Mouse (Mus musculus): Measurements from ENCODE around the gene Olfr128. TPM values are rescaled to one million over a fixed set of nuclear protein-coding genes. Genes with fewer than 3 reads are reported as not detected.

Olfr128 gene
- polyA plus RNA-seq (2014; fragmentation: Illumina TruSeq; extraction: RNeasy Lipid Tissue Mini Kit (QIAGEN cat#74804); ENCODE audit: low read depth, low replicate concordance) = not detected

GRCm38 (mm10) chr17:37920248-37920647 lies at the start of gene Olfr128:
Gene Olfr128 (plus strand): TSS chr17:37920548.

DNA sequence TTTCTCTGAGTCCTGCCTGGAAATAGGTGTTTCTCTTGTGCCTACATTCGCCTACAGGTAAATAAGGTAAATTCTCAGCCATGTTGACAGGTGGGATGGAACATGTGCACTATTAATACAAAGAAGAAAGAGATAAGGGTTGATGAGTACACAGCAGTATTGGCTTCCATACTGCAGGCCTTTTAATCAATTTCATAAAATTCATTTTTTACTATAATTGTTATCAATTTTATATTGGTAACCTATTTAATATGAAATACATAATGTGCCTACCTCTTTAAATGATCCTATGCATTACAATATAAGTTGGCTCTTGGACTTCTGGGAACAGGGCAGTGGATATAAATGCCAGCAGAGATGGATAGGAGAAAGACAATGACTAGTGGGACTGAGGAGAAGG lies 20.2 kb upstream of the Olfr128 start, which contains the start of gene Olfr127:
Olfr127 (plus strand) TSS at position 301 of the 400 bp plus-strand sequence.

DNA sequence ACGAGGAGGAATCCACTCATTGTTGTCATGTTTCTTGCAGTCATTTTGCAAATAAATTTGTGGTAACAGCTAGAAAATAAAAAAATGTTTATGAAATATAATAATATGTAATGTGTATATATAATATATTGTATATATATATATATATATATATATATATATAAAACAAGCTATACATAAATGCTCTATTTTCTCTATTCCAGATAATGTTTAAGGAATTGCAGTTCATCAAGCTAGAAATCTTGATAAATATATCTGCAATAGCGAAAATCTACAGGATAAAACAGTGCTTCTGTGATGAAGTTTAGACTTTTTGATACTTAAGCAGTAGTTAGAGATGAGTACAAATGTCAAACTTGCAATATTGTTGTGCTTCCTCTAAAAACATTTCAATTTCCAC lies 32.6 kb downstream of the Olfr128 start, which contains the start of gene Olfr761:
Olfr761 (minus strand) TSS at position 101 of the 400 bp plus-strand sequence.

Other genes with a start within 250 kb of the Olfr128 start
- gene Olfr119, start 224.0 kb upstream of the Olfr128 start, polyA plus RNA-seq (2014; fragmentation: Illumina TruSeq; extraction: RNeasy Lipid Tissue Mini Kit (QIAGEN cat#74804); ENCODE audit: low read depth, low replicate concordance) = not detected
- not detected for gene Olfr120, start 198.7 kb upstream of the Olfr128 start, polyA plus RNA-seq (2014; fragmentation: Illumina TruSeq; extraction: RNeasy Lipid Tissue Mini Kit (QIAGEN cat#74804); ENCODE audit: low read depth, low replicate concordance)
- gene Olfr121, start 171.7 kb upstream of the Olfr128 start, polyA plus RNA-seq (2014; fragmentation: Illumina TruSeq; extraction: RNeasy Lipid Tissue Mini Kit (QIAGEN cat#74804); ENCODE audit: low read depth, low replicate concordance) = not detected
- gene Olfr122, start 151.9 kb upstream of the Olfr128 start, polyA plus RNA-seq (2014; fragmentation: Illumina TruSeq; extraction: RNeasy Lipid Tissue Mini Kit (QIAGEN cat#74804); ENCODE audit: low read depth, low replicate concordance) = not detected
- gene Olfr123, start 127.0 kb upstream of the Olfr128 start, polyA plus RNA-seq (2014; fragmentation: Illumina TruSeq; extraction: RNeasy Lipid Tissue Mini Kit (QIAGEN cat#74804); ENCODE audit: low read depth, low replicate concordance) = not detected
- gene Olfr124, start 120.7 kb upstream of the Olfr128 start, polyA plus RNA-seq (2014; fragmentation: Illumina TruSeq; extraction: RNeasy Lipid Tissue Mini Kit (QIAGEN cat#74804); ENCODE audit: low read depth, low replicate concordance) = not detected
- not detected for gene Olfr125, start 87.6 kb upstream of the Olfr128 start, polyA plus RNA-seq (2014; fragmentation: Illumina TruSeq; extraction: RNeasy Lipid Tissue Mini Kit (QIAGEN cat#74804); ENCODE audit: low read depth, low replicate concordance)
- not detected for gene Olfr126, start 73.1 kb upstream of the Olfr128 start, polyA plus RNA-seq (2014; fragmentation: Illumina TruSeq; extraction: RNeasy Lipid Tissue Mini Kit (QIAGEN cat#74804); ENCODE audit: low read depth, low replicate concordance)
- gene Olfr127, start 20.1 kb upstream of the Olfr128 start, polyA plus RNA-seq (2014; fragmentation: Illumina TruSeq; extraction: RNeasy Lipid Tissue Mini Kit (QIAGEN cat#74804); ENCODE audit: low read depth, low replicate concordance) = not detected
- gene Olfr761, start 32.5 kb downstream of the Olfr128 start, polyA plus RNA-seq (2014; fragmentation: Illumina TruSeq; extraction: RNeasy Lipid Tissue Mini Kit (QIAGEN cat#74804); ENCODE audit: low read depth, low replicate concordance) = not detected
- not detected for gene Olfr129, start 139.5 kb downstream of the Olfr128 start, polyA plus RNA-seq (2014; fragmentation: Illumina TruSeq; extraction: RNeasy Lipid Tissue Mini Kit (QIAGEN cat#74804); ENCODE audit: low read depth, low replicate concordance)
- not detected for gene Olfr130, start 143.4 kb downstream of the Olfr128 start, polyA plus RNA-seq (2014; fragmentation: Illumina TruSeq; extraction: RNeasy Lipid Tissue Mini Kit (QIAGEN cat#74804); ENCODE audit: low read depth, low replicate concordance)
- gene Olfr131, start 168.1 kb downstream of the Olfr128 start, polyA plus RNA-seq (2014; fragmentation: Illumina TruSeq; extraction: RNeasy Lipid Tissue Mini Kit (QIAGEN cat#74804); ENCODE audit: low read depth, low replicate concordance) = not detected
- not detected for gene Olfr132, start 214.0 kb downstream of the Olfr128 start, polyA plus RNA-seq (2014; fragmentation: Illumina TruSeq; extraction: RNeasy Lipid Tissue Mini Kit (QIAGEN cat#74804); ENCODE audit: low read depth, low replicate concordance)
- not detected for gene Olfr133, start 224.7 kb downstream of the Olfr128 start, polyA plus RNA-seq (2014; fragmentation: Illumina TruSeq; extraction: RNeasy Lipid Tissue Mini Kit (QIAGEN cat#74804); ENCODE audit: low read depth, low replicate concordance)